Mouse (Mus musculus): ENCODE data around the gene Igsf3. TPM values are rescaled to one million over a fixed set of nuclear protein-coding genes. Genes with fewer than 3 reads are reported as not detected.

The Igsf3 gene
- total and polyA plus RNA-seq, 3 experiments = 0.54 to 1.0 (median 0.59) TPM

DNA sequence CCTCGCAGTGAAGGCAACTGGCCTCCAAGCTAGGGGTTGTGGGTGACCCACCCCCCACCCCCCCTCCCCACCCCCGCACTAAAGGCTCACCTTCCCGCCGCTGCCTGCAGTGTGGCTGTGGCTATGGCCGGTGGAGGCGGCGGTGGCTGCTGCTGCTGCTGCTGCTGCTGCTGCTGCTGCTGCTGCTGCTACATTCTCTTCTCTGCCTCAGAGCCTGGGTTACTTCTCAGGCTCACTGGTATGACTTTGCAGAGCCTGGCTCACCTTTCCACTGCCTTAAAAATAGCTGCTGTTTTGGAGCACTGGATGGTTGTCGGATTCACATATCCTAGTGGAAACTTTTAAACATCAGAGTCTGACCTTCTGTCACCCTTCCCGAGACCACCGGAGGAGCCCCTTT is 11.0 kb downstream of the Igsf3 start:
- dilution Hi-C loops (cut with MboI; ENCODE audit: extremely low pct_ligation_motif_present, extremely low pct_unique_long_range_greater_than_20kb, low sequenced_read_pairs) = no loop called here
- DNase-seq (ENCODE audit: extremely low read depth) = no peak
- H3K9ac ChIP-seq (ENCODE audit: insufficient read depth, low read depth) = no peak overlapping the region
- H3K79me2 ChIP-seq (replicated peaks; ENCODE audit: control insufficient read depth, extremely low read depth, insufficient read depth, poor library complexity, severe bottlenecking) = no peaks in the 10 kb centered on the region
- H3K4me2 ChIP-seq (ENCODE audit: insufficient read depth, low read depth, poor library complexity, severe bottlenecking) = no peak overlapping the region
- no peak overlapping the region for H3K4me3 ChIP-seq (replicated peaks in 1 of 3; ENCODE audit: low read depth in 2 of 3, low read length in 2 of 3, poor library complexity in 1 of 3)
- TF ChIP-seq CHD2 (IDR thresholded peaks at IDR 0.05; ENCODE audit: low read length) (no peak), POLR2AphosphoS2 (IDR thresholded peaks at IDR 0.05; ENCODE audit: low read depth, low read length) (no peak), ETS1 (conservative IDR thresholded peaks at IDR 0.05; ENCODE audit: low read depth, low read length) (no peak), USF2 (conservative IDR thresholded peaks at IDR 0.05; ENCODE audit: low read depth, low read length) (no peak), PAX5 (IDR thresholded peaks at IDR 0.05; ENCODE audit: low read length) (no peak), RAD21 (IDR thresholded peaks at IDR 0.05; ENCODE audit: low read depth, low read length) (no peak), JUND (conservative IDR thresholded peaks at IDR 0.05; ENCODE audit: low read depth, low read length) (no peak), NELFE (IDR thresholded peaks at IDR 0.05; ENCODE audit: low read depth, low read length) (no peak), HCFC1 (IDR thresholded peaks at IDR 0.05; ENCODE audit: low read depth, low read length) (no peak), SIN3A (IDR thresholded peaks at IDR 0.05; ENCODE audit: low read length) (no peak), RCOR1 (conservative IDR thresholded peaks at IDR 0.05; ENCODE audit: low read depth, low read length) (no peak), KAT2A (IDR thresholded peaks at IDR 0.05; ENCODE audit: insufficient replicate concordance, low read length) (no peak), JUN (IDR thresholded peaks at IDR 0.05; ENCODE audit: insufficient read depth, low read depth, low read length) (no peak), GABPA (IDR thresholded peaks at IDR 0.05; ENCODE audit: insufficient replicate concordance, low read depth, low read length) (no peak), MXI1 (IDR thresholded peaks at IDR 0.05; ENCODE audit: low read depth, low read length) (no peak), MEF2A (IDR thresholded peaks at IDR 0.05; ENCODE audit: borderline replicate concordance, low read depth, low read length) (no peak), MAX (IDR thresholded peaks at IDR 0.05; ENCODE audit: low read length) (no peak), TCF12 (IDR thresholded peaks at IDR 0.05; ENCODE audit: low read depth, low read length) (no peak), USF1 (IDR thresholded peaks at IDR 0.05; ENCODE audit: low read depth, low read length) (no peak), E2F4 (IDR thresholded peaks at IDR 0.05; ENCODE audit: insufficient replicate concordance, low read depth, low read length) (no peak)
- in situ Hi-C loops (cut with MboI; ENCODE audit: low pct_ligation_motif_present, low pct_unique_long_range_greater_than_20kb, low sequenced_read_pairs) = no loop called here
- H3K9me3 ChIP-seq (replicated peaks; ENCODE audit: low read length) = no peaks in the 10 kb centered on the region
- no peaks in the 10 kb centered on the region for H3K36me3 ChIP-seq (replicated peaks in 1 of 2; ENCODE audit: control insufficient read depth in 1 of 2, insufficient read depth in 1 of 2, low read length in 1 of 2)
- no peaks in the 10 kb centered on the region for H3K27me3 ChIP-seq (replicated peaks)
- H3K4me1 ChIP-seq (ENCODE audit: control insufficient read depth in 1 of 2, insufficient read depth in 2 of 2) = no peaks in the 10 kb centered on the region
- no peak overlapping the region for H3K27ac ChIP-seq (ENCODE audit: insufficient read depth, low read depth)

DNA sequence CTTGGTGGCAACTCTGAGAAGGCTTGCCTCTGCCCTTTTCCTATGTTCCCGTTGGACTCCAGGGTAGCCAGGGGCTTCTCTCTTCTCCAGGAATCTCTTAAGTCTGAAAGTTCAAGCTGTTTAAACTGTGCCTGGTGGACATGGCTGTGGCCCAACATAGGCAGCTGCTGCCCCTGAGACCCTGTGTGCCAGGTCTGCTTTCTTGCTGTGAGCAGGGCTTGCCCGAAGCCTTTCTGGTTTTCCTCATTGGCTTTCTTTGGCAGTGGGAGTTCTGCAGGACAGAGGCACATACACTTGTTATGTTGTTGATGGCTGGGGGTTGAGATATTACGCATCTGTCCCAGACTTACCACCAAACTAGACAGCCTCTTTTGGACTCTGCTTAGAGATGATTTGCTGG is 12.7 kb downstream of the Igsf3 start:
- Histone ChIP-seq H3K79me2 (replicated peaks; ENCODE audit: control insufficient read depth, extremely low read depth, insufficient read depth, poor library complexity, severe bottlenecking) (no peaks in the 10 kb centered on the region), H3K36me3 (replicated peaks in 1 of 2; ENCODE audit: control insufficient read depth in 1 of 2, insufficient read depth in 1 of 2, low read length in 1 of 2) (no peaks in the 10 kb centered on the region), H3K4me3 (replicated peaks in 1 of 3; ENCODE audit: low read depth in 2 of 3, low read length in 2 of 3, poor library complexity in 1 of 3) (no peak overlapping the region), H3K4me1 (ENCODE audit: control insufficient read depth in 1 of 2, insufficient read depth in 2 of 2) (no peaks in the 10 kb centered on the region), H3K9me3 (replicated peaks; ENCODE audit: low read length) (no peaks in the 10 kb centered on the region), H3K27ac (ENCODE audit: insufficient read depth, low read depth) (no peak overlapping the region), H3K27me3 (replicated peaks) (no peaks in the 10 kb centered on the region), H3K9ac (ENCODE audit: insufficient read depth, low read depth) (no peak overlapping the region), H3K4me2 (ENCODE audit: insufficient read depth, low read depth, poor library complexity, severe bottlenecking) (no peak overlapping the region)
- in situ Hi-C loops (cut with MboI; ENCODE audit: low pct_ligation_motif_present, low pct_unique_long_range_greater_than_20kb, low sequenced_read_pairs) (no loop called here), dilution Hi-C loops (cut with MboI; ENCODE audit: extremely low pct_ligation_motif_present, extremely low pct_unique_long_range_greater_than_20kb, low sequenced_read_pairs) (no loop called here)
- DNase-seq (ENCODE audit: extremely low read depth) = no peak
- no peak for TF ChIP-seq MAZ (IDR thresholded peaks at IDR 0.05; ENCODE audit: low read depth, low read length)
- no peak for TF ChIP-seq E2F4 (IDR thresholded peaks at IDR 0.05; ENCODE audit: insufficient replicate concordance, low read depth, low read length)
- TF ChIP-seq USF1 (IDR thresholded peaks at IDR 0.05; ENCODE audit: low read depth, low read length) = no peak
- no peak for TF ChIP-seq RAD21 (IDR thresholded peaks at IDR 0.05; ENCODE audit: low read depth, low read length)
- no peak for TF ChIP-seq ZMIZ1 (IDR thresholded peaks at IDR 0.05; ENCODE audit: low read depth, low read length)
- TF ChIP-seq SIN3A (IDR thresholded peaks at IDR 0.05; ENCODE audit: low read length) = no peak
- TF ChIP-seq ZKSCAN1 (IDR thresholded peaks at IDR 0.05; ENCODE audit: borderline replicate concordance, low read depth, low read length) = no peak
- TF ChIP-seq JUND (conservative IDR thresholded peaks at IDR 0.05; ENCODE audit: low read depth, low read length) = no peak
- no peak for TF ChIP-seq TBP (conservative IDR thresholded peaks at IDR 0.05; ENCODE audit: low read depth, low read length)
- no peak for TF ChIP-seq GABPA (IDR thresholded peaks at IDR 0.05; ENCODE audit: insufficient replicate concordance, low read depth, low read length)
- TF ChIP-seq CHD1 (IDR thresholded peaks at IDR 0.05; ENCODE audit: low read depth, low read length) = no peak
- TF ChIP-seq ZC3H11A (IDR thresholded peaks at IDR 0.05; ENCODE audit: low read depth, low read length) = no peak
